Mouse (Mus musculus) embryonic facial prominence, embryonic 10.5 days (tissue): ENCODE measurements at regions not wholly inside any gene's neighbourhood (a gene's known extent, or its start where the extent isn't known, plus 50 kb on each side); places are given as distances from the start of the nearest gene placed in this dataset.

Source experiments
- DNase-seq: peaks from one replicate; pipeline ENCODE4 v3.0.0-alpha.2; 2017; ENCODE audit warnings: low spot score
- H3K27ac ChIP-seq: fragments of 300-500 bp; sonication (generic); replicated peaks from 2 replicates; pipeline ENCODE4 v1.5.1; 2016; ENCODE audit warnings: mild to moderate bottlenecking
- H3K27me3 ChIP-seq: fragments of 300-500 bp; sonication (generic); replicated peaks from 2 replicates; pipeline ENCODE4 v1.6.1; 2016; ENCODE audit warnings: low read depth, mild to moderate bottlenecking; ENCODE audit not compliant: poor library complexity, severe bottlenecking
- H3K36me3 ChIP-seq: fragments of 300-500 bp; sonication (generic); replicated peaks from 2 replicates; pipeline ENCODE4 v1.6.1; 2016; ENCODE audit warnings: mild to moderate bottlenecking, moderate library complexity
- H3K4me1 ChIP-seq: fragments of 300-500 bp; sonication (generic); 2 replicates; pipeline ENCODE4 v1.6.1; 2016
- H3K4me3 ChIP-seq: fragments of 300-500 bp; sonication (generic); 2 replicates; pipeline ENCODE4 v1.5.1; 2016; ENCODE audit warnings: mild to moderate bottlenecking, moderate library complexity
- H3K9me3 ChIP-seq: fragments of 300-500 bp; sonication (generic); 2 replicates; pipeline ENCODE4 v1.6.1; 2016; ENCODE audit warnings: mild to moderate bottlenecking
- WGBS: fragments of 180-500 bp; shearing (Covaris S2); methylation state at CpG from one replicate; pipeline ENCODE4 v1.1.7; 2016; 5-methylcytosine and 5-hydroxymethylcytosine counted together

GRCm38 (mm10) chr11:28697644-28698480, 113.7 kb upstream of the Ccdc85a start:
- WGBS: 40% methylated on average over 8 of the region's 8 CpGs
- H3K4me1 ChIP-seq: peaks cover 24% of the 10 kb centered on the region
- H3K27ac ChIP-seq: no peak overlapping the region; the same call in 1 of the 2 replicates
- H3K27me3 ChIP-seq: no peaks in the 10 kb centered on the region
- H3K36me3 ChIP-seq: no peaks in the 10 kb centered on the region
- DNase-seq: no peak
- H3K4me3 ChIP-seq: no peak overlapping the region
- no peaks in the 10 kb centered on the region for H3K9me3 ChIP-seq

DNA sequence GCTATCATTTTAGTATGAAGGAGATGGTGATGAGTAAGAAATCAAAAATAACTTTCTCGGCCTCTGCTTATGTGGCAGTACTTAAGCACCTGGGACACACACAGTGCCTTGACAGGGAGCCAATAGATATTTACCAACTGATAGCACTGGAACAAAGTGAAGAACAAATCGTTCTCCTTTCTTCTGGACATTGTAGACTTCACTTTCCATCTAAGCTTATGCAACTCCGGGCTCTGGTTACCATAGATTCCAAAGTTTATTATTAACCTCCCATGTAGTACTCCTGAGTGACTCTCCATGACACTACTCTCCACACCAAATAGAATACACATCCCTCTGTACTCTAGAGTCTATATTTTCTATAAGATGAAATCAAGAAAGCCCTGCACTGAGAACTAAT, 110.9 kb upstream of the Ccdc85a start:
- WGBS: 89% methylated on average over 3 of the region's 3 CpGs
- Histone ChIP-seq H3K27me3 (no peaks in the 10 kb centered on the region), H3K4me3 (no peak overlapping the region), H3K27ac (no peak overlapping the region), H3K4me1 (peaks cover 36% of the 10 kb centered on the region), H3K36me3 (no peaks in the 10 kb centered on the region), H3K9me3 (no peaks in the 10 kb centered on the region)
- no peak for DNase-seq

- DNase-seq: no peak
- Histone ChIP-seq H3K4me3 (no peak overlapping the region), H3K36me3 (no peaks in the 10 kb centered on the region), H3K4me1 (peaks cover 37% of the 10 kb centered on the region), H3K9me3 (no peaks in the 10 kb centered on the region), H3K27ac (peak overlapping the region; percentile 66), H3K27me3 (no peaks in the 10 kb centered on the region)
- 41% methylated on average over 1 of the region's 1 CpGs for WGBS
These were observed 109.2 kb upstream of the Ccdc85a start for GRCm38 (mm10) chr11:28693303-28693702.

GRCm38 (mm10) chr11:28692263-28693194, 108.4 kb upstream of the Ccdc85a start:
- no peak overlapping the region; the same call in none of the 2 replicates for H3K27ac ChIP-seq

DNA sequence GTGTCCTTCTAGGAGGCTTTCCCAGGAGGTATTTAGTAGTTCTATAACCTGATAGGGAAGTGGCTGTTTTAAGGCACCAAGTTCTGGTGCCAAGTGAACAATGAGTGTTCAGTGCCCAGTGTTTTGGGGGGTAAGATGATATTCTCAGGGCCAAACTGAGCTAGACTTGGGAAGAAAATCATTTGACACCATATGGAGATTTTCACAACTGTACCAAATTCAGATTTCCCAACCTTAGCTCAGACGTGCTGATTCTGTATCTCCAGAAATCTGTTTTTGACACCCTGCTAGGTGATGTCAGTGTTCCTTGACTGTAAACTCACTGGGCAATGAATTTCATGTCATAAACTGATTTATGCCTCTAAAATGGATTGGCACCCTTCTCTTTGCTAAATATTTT, 104.3 kb upstream of the Ccdc85a start:
- Histone ChIP-seq H3K4me1 (peaks cover 42% of the 10 kb centered on the region), H3K36me3 (no peaks in the 10 kb centered on the region), H3K4me3 (no peak overlapping the region), H3K9me3 (no peaks in the 10 kb centered on the region), H3K27me3 (no peaks in the 10 kb centered on the region), H3K27ac (no peak overlapping the region)
- 62% methylated on average over 1 of the region's 1 CpGs for WGBS
- no peak for DNase-seq

More at GRCm38 (mm10) chr11:28692263-28693194, 108.4 kb upstream of the Ccdc85a start:
- no peak overlapping the region for H3K4me3 ChIP-seq
- H3K4me1 ChIP-seq: peaks cover 37% of the 10 kb centered on the region
- no peaks in the 10 kb centered on the region for H3K27me3 ChIP-seq
- 21% methylated on average over 3 of the region's 3 CpGs for WGBS
- DNase-seq: peak; percentile 75
- no peaks in the 10 kb centered on the region for H3K9me3 ChIP-seq
- no peaks in the 10 kb centered on the region for H3K36me3 ChIP-seq

DNA sequence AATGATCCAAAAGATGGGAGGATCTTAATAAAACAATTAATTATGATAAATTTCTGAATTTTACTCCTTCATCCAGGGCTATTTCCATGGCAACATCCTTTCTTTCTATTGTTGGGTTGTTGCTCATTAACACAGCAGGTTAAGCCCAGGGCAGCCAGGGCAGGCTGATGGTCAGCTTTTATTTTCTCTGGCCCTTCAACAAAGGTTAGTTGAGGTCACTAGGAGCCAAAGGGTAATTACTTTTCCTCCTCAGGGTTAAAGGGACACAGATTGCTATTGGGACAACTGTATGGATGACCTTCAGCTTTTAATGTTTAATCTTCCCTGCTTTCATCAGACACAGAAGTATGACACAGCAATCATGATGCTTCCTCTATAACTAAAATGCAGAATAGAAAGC, 101.3 kb upstream of the Ccdc85a start:
- no peaks in the 10 kb centered on the region for H3K9me3 ChIP-seq
- no peak overlapping the region for H3K27ac ChIP-seq
- H3K4me3 ChIP-seq: no peak overlapping the region
- peaks cover 29% of the 10 kb centered on the region for H3K4me1 ChIP-seq
- DNase-seq: no peak
- no peaks in the 10 kb centered on the region for H3K27me3 ChIP-seq
- no peaks in the 10 kb centered on the region for H3K36me3 ChIP-seq

DNA sequence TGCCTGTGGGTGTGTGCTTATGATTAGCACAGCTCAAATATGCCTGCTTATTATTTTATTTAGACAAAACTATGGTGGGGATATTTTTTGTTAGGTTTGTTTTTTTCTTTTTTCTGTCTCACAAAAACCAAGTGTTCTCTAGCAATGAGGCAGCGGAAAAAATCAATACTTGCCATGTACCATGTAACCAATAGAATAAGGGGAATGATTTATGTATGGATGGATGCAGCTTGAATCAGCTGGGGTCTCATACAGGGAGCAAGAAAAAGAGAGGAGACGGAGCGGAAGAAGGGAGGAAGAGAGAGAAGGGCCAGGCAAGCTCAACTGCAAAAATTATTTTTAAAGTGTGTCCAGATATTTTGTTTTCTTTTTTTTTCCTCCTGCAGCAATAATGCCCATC, 97.2 kb upstream of the Ccdc85a start:
- Histone ChIP-seq H3K9me3 (no peaks in the 10 kb centered on the region), H3K36me3 (no peaks in the 10 kb centered on the region), H3K27me3 (no peaks in the 10 kb centered on the region), H3K27ac (no peak overlapping the region), H3K4me3 (no peak overlapping the region), H3K4me1 (peaks cover 16% of the 10 kb centered on the region)
- WGBS: 80% methylated on average over 3 of the region's 3 CpGs
- DNase-seq: no peak

DNA sequence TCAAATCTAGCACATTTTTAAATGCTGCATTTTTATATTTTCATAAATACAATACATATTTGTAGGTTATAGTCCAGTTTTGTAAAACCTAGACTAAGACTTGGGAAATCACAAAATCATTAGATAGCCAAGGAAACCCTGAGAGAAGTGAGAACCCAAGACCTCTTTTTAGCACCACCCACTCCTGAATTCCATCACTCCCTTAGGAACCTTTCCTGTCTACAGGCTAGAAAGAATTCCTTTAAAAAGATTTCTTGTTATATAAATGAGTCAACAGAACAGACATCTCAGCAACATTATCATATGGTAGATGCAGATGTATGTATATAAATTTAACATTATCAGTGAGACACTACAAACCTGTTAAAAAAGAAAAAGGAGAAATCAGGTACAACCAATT, 86.6 kb upstream of the Ccdc85a start:
- H3K9me3 ChIP-seq: no peaks in the 10 kb centered on the region
- no peak overlapping the region for H3K4me3 ChIP-seq
- no peaks in the 10 kb centered on the region for H3K27me3 ChIP-seq
- no peak for DNase-seq
- no peaks in the 10 kb centered on the region for H3K4me1 ChIP-seq
- H3K36me3 ChIP-seq: no peaks in the 10 kb centered on the region
- H3K27ac ChIP-seq: no peak overlapping the region

GRCm38 (mm10) chr11:28669359-28669758, 85.2 kb upstream of the Ccdc85a start:
- no peak for DNase-seq

GRCm38 (mm10) chr11:28660377-28660776, 76.3 kb upstream of the Ccdc85a start:
- Histone ChIP-seq H3K27ac (no peak overlapping the region), H3K4me1 (peaks cover 13% of the 10 kb centered on the region), H3K4me3 (no peak overlapping the region), H3K27me3 (no peaks in the 10 kb centered on the region), H3K36me3 (no peaks in the 10 kb centered on the region), H3K9me3 (no peaks in the 10 kb centered on the region)
- DNase-seq: no peak
- 69% methylated on average over 4 of the region's 4 CpGs for WGBS

More at GRCm38 (mm10) chr11:28669359-28669758, 85.2 kb upstream of the Ccdc85a start:
- Histone ChIP-seq H3K36me3 (no peaks in the 10 kb centered on the region), H3K4me3 (no peak overlapping the region), H3K9me3 (no peaks in the 10 kb centered on the region), H3K27me3 (no peaks in the 10 kb centered on the region), H3K27ac (no peak overlapping the region), H3K4me1 (no peaks in the 10 kb centered on the region)
- WGBS: 84% methylated on average over 4 of the region's 4 CpGs

DNA sequence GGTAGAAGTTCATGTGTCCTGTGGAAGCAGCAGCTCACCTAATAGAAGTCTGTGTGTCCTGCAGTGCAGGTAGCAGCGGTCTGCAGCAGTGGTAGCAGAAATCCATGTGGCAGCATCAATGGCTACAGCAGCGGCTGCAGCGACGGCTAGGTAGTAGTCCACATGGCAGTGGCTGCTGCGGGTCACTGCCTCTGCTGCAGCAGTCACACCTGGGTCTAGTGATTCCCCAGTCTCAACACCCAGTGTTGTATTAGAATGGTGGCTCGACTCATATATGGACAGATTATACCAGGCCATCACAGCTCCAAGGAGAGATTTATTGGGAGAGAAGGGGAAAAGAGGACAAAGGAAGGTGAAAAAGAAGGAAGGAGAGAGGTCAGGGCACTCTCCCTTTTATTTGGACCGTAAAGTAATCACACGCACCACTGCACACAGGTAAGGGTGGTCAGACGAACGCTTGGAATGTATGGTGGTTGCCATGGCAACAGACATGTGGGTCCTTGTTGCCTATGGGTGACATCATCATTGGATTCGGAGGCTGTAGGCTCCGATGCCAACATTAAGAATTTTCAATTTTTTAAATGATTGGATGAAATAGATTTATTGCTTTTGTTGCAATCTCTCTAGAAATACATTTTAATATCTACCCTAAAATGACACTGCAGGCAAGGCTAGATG, 71.2 kb upstream of the Ccdc85a start:
- Histone ChIP-seq H3K4me3 (no peak overlapping the region), H3K36me3 (no peaks in the 10 kb centered on the region), H3K27me3 (no peaks in the 10 kb centered on the region), H3K9me3 (no peaks in the 10 kb centered on the region), H3K27ac (no peak overlapping the region; the same call in 1 of the 2 replicates), H3K4me1 (peaks cover 13% of the 10 kb centered on the region)
- 90% methylated on average over 12 of the region's 12 CpGs for WGBS
- DNase-seq: no peak

DNA sequence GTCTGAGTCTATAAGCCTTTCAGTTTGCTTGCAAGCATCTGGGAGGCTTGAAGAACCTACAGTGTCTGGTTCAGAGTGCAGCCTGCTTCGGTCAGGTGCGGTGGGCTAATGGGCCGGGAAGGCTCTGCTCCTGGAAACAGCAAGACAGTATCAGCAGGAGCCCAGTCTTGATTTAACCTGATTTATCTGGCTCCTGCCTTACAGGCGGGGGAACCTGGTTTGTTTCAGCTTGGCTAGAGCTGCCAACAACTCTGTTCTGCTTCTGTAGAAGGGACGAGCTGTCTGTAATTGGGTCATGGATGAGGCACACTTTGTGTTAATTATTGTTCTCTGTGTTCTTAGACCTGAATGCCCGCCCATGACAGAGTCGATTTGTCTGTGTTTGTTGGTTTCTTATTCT, 65.3 kb upstream of the Ccdc85a start:
- 83% methylated on average over 7 of the region's 7 CpGs for WGBS
- Histone ChIP-seq H3K27me3 (no peaks in the 10 kb centered on the region), H3K4me1 (peaks cover 14% of the 10 kb centered on the region), H3K27ac (no peak overlapping the region; the same call in 1 of the 2 replicates), H3K36me3 (no peaks in the 10 kb centered on the region), H3K9me3 (no peaks in the 10 kb centered on the region), H3K4me3 (no peak overlapping the region)
- no peak for DNase-seq
